Mouse (Mus musculus) lung, embryonic 16.5 days (tissue): ENCODE measurements around the gene Ptpro. TPM values are rescaled to one million over a fixed set of nuclear protein-coding genes. Genes with fewer than 3 reads are reported as not detected.

ENCODE experiments used
- ATAC-seq: fragments of 200-750 bp; cut with Nextera tagmentation; 2 replicates; pipeline ENCODE4 v1.8.0; 2017; ENCODE audit warnings: low read depth, mild to moderate bottlenecking, moderate library complexity
- H3K27ac ChIP-seq: fragments of 300-500 bp; sonication (generic); 2 replicates; pipeline ENCODE4 v1.5.1; 2014; ENCODE audit warnings: mild to moderate bottlenecking, control low read depth, low read length
- H3K27me3 ChIP-seq: fragments of 300-500 bp; sonication (generic); 2 replicates; pipeline ENCODE4 v1.6.1; 2014; ENCODE audit warnings: low read depth, low read length, mixed read lengths; ENCODE audit not compliant: control insufficient read depth, insufficient read depth
- H3K36me3 ChIP-seq: fragments of 300-500 bp; sonication (generic); 2 replicates; pipeline ENCODE4 v1.6.1; 2014; ENCODE audit warnings: low read length; ENCODE audit not compliant: control insufficient read depth, insufficient read depth
- H3K4me1 ChIP-seq: fragments of 300-500 bp; sonication (generic); replicated peaks from 2 replicates; pipeline ENCODE4 v1.6.1; 2014; ENCODE audit warnings: low read length, mixed read lengths; ENCODE audit not compliant: control insufficient read depth, insufficient read depth
- H3K4me2 ChIP-seq: fragments of 300-500 bp; sonication (generic); 2 replicates; pipeline ENCODE4 v1.6.1; 2014; ENCODE audit warnings: low read depth, low read length, control low read depth
- H3K4me3 ChIP-seq: fragments of 300-500 bp; sonication (generic); 2 replicates; pipeline ENCODE4 v1.5.1; 2014; ENCODE audit warnings: mild to moderate bottlenecking, low read length, control low read depth
- H3K9ac ChIP-seq: fragments of 300-500 bp; sonication (generic); 2 replicates; pipeline ENCODE4 v1.6.1; 2014; ENCODE audit warnings: low read length, control low read depth
- H3K9me3 ChIP-seq: fragments of 300-500 bp; sonication (generic); 2 replicates; pipeline ENCODE4 v1.6.1; 2016; ENCODE audit warnings: low read length; ENCODE audit not compliant: control insufficient read depth
- WGBS: fragments of 180-500 bp; shearing (Covaris S2); extraction: QIAGEN DNeasy Blood & Tissue Kit; methylation state at CpG from one replicate; pipeline ENCODE4 v1.1.7; 2014; 5-methylcytosine and 5-hydroxymethylcytosine counted together
- polyA plus RNA-seq: library from polyadenylated mRNA; unstranded; fragments of >200 nt; fragmentation: Nextera tagmentation; extraction: Ambion mirVana; gene quantifications from 2 replicates; pipeline ENCODE4 v1.2.1, GENCODE M21; 2015

Gene Ptpro
- polyA plus RNA-seq, 1 experiment from 2014 or later = 2.3 TPM

DNA sequence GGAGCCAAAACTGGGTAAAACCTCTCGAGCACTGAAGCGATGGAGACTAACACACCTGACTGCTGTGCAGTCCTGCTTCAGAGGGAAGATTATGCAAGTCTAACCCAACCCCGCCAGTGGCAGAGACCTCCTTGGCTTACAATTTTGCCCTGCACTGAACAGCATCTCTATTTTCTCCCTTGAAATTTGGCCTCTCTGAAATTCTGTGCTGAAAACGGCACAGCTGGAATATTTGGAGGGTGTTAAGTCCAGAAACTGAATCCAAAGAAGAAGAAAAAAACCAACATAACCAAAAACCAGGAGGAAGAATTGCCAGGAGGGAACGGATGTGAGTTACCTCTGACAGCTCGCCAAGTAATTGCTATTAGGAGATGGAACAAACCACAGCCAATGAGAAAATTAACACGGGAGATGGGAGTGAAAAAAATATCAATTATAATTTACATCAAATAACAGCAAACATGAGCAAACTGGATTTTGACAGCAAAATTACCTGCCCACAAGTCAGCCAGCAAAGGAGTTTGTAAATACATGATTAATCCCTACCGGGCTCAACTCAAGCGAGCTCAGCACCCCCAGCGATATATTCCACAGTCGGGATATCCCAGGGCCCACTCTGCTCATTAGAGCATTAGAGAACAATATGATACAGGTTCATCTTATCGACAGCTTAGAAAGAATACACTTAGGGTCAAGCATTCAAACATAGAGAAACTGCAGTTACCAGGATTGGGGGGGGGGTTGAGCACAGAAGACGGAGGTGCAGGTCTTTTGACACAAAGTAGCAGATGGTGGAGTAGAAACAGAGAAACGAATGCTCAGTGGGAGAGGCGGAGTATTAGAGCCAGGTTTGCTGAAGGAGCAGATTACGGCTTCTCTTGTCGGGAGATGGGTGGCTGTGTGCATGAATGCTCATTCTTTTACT, 241.4 kb downstream of the Ptpro start:
- H3K4me1 ChIP-seq = no peaks in the 10 kb centered on the region
- H3K36me3 ChIP-seq = no peaks in the 10 kb centered on the region; the same call in 1 of the 2 replicates
- no peaks in the 10 kb centered on the region for H3K27me3 ChIP-seq
- WGBS = 84% methylated on average over 17 of the region's 17 CpGs
- no peak for ATAC-seq
- H3K4me2 ChIP-seq = no peak overlapping the region
- H3K9me3 ChIP-seq = no peaks in the 10 kb centered on the region
- no peak overlapping the region for H3K4me3 ChIP-seq
- H3K9ac ChIP-seq = no peak overlapping the region
- H3K27ac ChIP-seq = no peak overlapping the region

DNA sequence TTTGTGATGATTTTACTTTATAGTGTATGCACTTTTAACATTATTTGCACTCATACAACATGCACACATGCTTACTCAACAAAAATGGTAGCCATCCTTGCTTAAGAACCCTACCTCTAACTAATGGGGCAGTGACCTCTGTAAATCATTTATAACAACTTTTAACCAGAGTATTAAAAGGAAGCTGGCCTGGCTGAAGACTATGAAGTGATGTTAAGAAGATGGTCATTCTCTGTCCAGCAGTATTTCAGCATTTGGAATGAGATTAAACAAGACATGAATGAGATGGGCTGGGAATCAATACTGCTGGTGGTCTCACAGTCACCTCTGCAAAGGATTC, 242.0 kb downstream of the Ptpro start:
- H3K4me3 ChIP-seq = no peak overlapping the region
- no peaks in the 10 kb centered on the region for H3K4me1 ChIP-seq
- H3K9ac ChIP-seq = no peak overlapping the region
- no peak overlapping the region for H3K4me2 ChIP-seq
- H3K27me3 ChIP-seq = no peaks in the 10 kb centered on the region
- no peaks in the 10 kb centered on the region; the same call in 1 of the 2 replicates for H3K36me3 ChIP-seq
- no peak overlapping the region for H3K27ac ChIP-seq
- no peak for ATAC-seq
- H3K9me3 ChIP-seq = no peaks in the 10 kb centered on the region

DNA sequence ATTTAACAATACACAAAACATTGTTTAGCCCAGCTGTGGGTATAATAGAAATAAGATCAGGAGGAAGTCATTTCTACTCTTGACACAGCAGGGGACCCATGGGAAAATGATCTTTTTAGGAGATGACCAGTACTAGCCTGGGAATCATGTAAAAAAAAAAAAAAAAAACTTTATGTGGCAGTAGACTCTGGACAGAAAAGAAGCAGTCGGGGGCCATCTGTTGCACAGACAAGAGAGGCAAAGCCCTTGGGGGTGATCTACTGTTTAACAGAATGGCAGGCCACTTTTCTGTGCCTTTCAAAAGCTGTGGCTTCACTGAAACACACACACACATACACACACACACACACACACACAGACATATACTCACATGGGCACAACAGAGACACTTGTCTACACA, 242.7 kb downstream of the Ptpro start:
- Histone ChIP-seq H3K9me3 (no peaks in the 10 kb centered on the region), H3K27ac (no peak overlapping the region), H3K27me3 (no peaks in the 10 kb centered on the region), H3K4me3 (no peak overlapping the region), H3K36me3 (no peaks in the 10 kb centered on the region; the same call in 1 of the 2 replicates), H3K4me1 (no peaks in the 10 kb centered on the region), H3K4me2 (no peak overlapping the region), H3K9ac (no peak overlapping the region)
- ATAC-seq = no peak
- 74% methylated on average over 1 of the region's 1 CpGs for WGBS

DNA sequence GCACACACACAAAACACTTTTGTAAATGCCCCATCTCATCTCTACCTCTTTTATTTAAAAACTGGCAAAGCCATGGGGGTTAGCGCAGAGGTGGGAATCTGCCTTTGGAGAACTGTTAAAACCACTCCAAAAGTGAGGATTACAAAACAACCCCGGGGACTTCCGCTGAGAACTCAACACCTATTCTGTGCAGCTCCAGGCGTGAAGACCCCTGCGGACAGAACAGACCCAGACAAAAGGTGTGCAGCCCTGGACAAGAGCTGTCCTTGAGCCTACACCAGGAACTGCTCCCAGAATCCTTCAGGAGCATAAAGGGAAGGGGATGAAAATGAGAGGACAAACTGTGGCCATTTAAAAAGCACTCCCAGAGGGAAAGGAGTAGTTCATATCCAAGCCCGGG, 243.1 kb downstream of the Ptpro start:
- 73% methylated on average over 6 of the region's 6 CpGs for WGBS
- H3K27ac ChIP-seq = no peak overlapping the region
- no peak for ATAC-seq
- H3K36me3 ChIP-seq = no peaks in the 10 kb centered on the region; the same call in 1 of the 2 replicates
- H3K9me3 ChIP-seq = no peaks in the 10 kb centered on the region
- no peaks in the 10 kb centered on the region for H3K27me3 ChIP-seq
- no peak overlapping the region for H3K4me2 ChIP-seq
- no peaks in the 10 kb centered on the region for H3K4me1 ChIP-seq
- H3K9ac ChIP-seq = no peak overlapping the region
- H3K4me3 ChIP-seq = no peak overlapping the region

DNA sequence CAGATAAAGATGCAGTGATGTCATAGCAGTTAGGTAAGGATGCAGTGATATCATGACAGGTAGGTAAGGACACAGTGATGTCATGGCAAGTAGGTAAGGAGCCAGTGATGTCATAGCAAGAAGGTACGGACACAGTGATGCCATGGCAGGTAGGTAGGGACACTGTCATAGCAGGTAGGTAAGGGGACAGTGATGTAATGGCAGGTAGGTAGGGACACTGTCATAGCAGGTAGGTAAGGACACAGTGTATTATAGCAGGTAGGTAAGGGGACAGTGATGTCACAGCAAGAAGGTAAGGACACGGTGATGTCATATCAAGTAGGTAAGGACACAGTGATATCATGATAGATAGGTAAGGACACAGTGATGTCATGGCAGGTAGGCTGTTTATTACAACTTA, 244.4 kb downstream of the Ptpro start:
- no peak overlapping the region for H3K4me2 ChIP-seq
- 94% methylated on average over 2 of the region's 2 CpGs for WGBS
- ATAC-seq = no peak
- H3K27me3 ChIP-seq = no peaks in the 10 kb centered on the region
- no peaks in the 10 kb centered on the region for H3K4me1 ChIP-seq
- H3K9ac ChIP-seq = no peak overlapping the region
- no peaks in the 10 kb centered on the region for H3K9me3 ChIP-seq
- no peaks in the 10 kb centered on the region; the same call in 1 of the 2 replicates for H3K36me3 ChIP-seq
- H3K27ac ChIP-seq = no peak overlapping the region
- no peak overlapping the region for H3K4me3 ChIP-seq

DNA sequence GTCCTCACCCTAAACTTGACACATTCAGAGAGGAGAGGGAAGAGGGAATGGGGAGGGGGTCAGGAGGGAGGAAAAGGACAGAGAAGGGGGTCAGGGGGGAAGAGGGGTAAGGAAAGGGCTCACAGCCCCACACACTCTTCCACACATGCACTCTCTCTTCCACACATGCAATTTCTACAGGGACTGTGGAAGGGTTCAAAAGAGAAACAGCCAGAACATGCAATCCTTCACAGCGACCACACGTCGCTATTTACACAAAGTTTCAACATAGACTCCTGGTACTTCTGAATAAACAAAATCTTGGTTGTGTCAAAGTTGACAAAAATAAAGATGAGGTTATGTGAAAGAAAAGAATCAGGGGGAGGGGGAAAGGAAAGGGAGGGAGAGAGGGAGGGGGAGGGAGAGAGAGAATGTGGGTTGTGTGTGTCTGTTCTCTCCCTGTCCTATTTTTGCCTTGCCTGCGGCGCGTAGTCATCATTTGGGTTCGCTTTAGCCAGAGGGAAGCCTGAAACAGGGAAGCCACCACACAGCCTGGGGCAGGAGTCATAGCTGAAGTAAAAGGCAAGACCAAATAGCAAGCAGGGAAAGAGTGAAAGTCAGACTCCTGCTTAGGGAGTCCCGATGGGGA, 245.2 kb downstream of the Ptpro start:
- Histone ChIP-seq H3K27me3 (no peaks in the 10 kb centered on the region), H3K36me3 (no peaks in the 10 kb centered on the region; the same call in 1 of the 2 replicates), H3K4me3 (no peak overlapping the region), H3K4me1 (no peaks in the 10 kb centered on the region), H3K9me3 (no peaks in the 10 kb centered on the region), H3K9ac (no peak overlapping the region), H3K4me2 (no peak overlapping the region), H3K27ac (no peak overlapping the region)
- 76% methylated on average over 8 of the region's 8 CpGs for WGBS
- ATAC-seq = peak; percentile 49

DNA sequence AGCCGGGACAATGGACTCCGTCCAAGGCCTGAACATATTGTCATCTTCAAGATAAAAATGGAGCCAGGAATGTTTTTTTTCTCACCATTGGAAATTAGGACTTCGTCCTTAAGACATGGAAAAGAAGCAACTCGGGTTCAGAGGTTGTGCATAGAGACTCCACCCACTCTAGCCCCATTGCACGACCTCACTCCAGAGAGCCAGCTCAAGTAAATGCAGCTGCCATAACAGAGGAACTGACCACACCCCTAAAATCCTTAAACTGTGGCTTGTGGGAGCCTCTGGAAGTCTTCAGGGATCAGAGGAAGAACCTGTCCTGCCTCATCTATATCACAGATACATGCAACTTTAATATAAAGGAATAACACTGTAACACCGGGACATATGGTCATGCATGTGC, 246.7 kb downstream of the Ptpro start:
- Histone ChIP-seq H3K27ac (no peak overlapping the region), H3K9me3 (no peaks in the 10 kb centered on the region), H3K9ac (no peak overlapping the region), H3K36me3 (no peaks in the 10 kb centered on the region; the same call in 1 of the 2 replicates), H3K4me1 (no peaks in the 10 kb centered on the region), H3K27me3 (no peaks in the 10 kb centered on the region), H3K4me3 (no peak overlapping the region), H3K4me2 (no peak overlapping the region)
- WGBS = 56% methylated on average over 6 of the region's 6 CpGs
- no peak for ATAC-seq

DNA sequence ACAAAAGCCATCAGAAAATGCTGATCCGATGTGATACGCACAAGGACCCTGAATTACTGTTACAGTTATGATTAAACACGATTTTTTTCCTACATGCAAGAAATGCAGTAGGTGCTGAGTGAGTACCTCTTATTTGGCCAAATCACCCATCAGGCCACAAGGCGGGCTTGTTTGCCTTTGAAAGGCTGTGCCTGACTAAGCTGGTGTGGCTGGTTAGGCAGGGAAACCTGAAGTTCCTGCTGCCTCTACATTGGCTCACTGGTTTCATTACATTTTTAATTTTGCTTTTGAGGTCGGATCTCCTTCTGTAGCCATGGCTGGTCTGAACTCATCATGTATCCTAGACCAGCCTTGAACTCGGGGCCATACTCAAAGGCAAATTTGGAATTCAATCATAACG, 250.9 kb downstream of the Ptpro start:
- H3K9me3 ChIP-seq = no peaks in the 10 kb centered on the region
- no peaks in the 10 kb centered on the region for H3K36me3 ChIP-seq
- no peak overlapping the region for H3K9ac ChIP-seq
- no peak overlapping the region for H3K4me2 ChIP-seq
- no peak overlapping the region for H3K4me3 ChIP-seq
- no peaks in the 10 kb centered on the region for H3K4me1 ChIP-seq
- WGBS = 68% methylated on average over 7 of the region's 7 CpGs
- H3K27ac ChIP-seq = no peak overlapping the region
- no peak for ATAC-seq
- no peaks in the 10 kb centered on the region for H3K27me3 ChIP-seq

DNA sequence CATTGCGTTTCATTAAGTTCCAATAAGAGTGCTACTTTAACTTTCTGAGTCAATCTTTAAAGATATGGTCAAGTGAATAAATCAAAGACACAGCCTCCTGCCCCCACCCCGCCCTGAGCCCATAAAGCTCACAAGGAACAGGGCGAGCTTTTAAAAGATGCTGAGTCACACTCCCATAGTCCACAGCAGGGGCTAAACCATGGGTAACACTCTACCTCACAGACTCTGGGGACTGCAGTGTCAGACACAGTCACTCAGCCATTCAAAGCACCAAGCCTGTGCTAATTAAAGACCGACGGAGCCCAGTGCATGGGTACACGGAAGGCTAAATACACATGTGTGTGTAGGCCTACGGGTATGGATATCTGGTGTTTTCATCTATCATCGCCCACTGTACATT, 251.3 kb downstream of the Ptpro start:
- Histone ChIP-seq H3K27me3 (no peaks in the 10 kb centered on the region), H3K4me2 (no peak overlapping the region), H3K27ac (0 out of 2 replicates have a peak overlapping the region, but pooled peaks have one; percentile 10), H3K36me3 (no peaks in the 10 kb centered on the region), H3K4me1 (no peaks in the 10 kb centered on the region), H3K9me3 (no peaks in the 10 kb centered on the region), H3K4me3 (no peak overlapping the region), H3K9ac (no peak overlapping the region)
- peak; percentile 34; the same call in 1 of the 2 replicates for ATAC-seq
- 82% methylated on average over 8 of the region's 8 CpGs for WGBS
